Mouse (Mus musculus) ZHBTc4 (cell line): ENCODE results near the gene Gadd45a.
A peak's percentile ranks its signal among the peaks of the same experiment; 100 is the strongest.
"Not testable (repeated sequence)": the region's sequence is repeated elsewhere in the genome, so short reads cannot be mapped to it uniquely, and the experiment has no call there.

Experiments used
- DNase-seq: peaks from one replicate; pipeline ENCODE4 v3.0.0-alpha.2; 2011; ENCODE audit warnings: low read depth, low spot score

Gadd45a gene

DNA sequence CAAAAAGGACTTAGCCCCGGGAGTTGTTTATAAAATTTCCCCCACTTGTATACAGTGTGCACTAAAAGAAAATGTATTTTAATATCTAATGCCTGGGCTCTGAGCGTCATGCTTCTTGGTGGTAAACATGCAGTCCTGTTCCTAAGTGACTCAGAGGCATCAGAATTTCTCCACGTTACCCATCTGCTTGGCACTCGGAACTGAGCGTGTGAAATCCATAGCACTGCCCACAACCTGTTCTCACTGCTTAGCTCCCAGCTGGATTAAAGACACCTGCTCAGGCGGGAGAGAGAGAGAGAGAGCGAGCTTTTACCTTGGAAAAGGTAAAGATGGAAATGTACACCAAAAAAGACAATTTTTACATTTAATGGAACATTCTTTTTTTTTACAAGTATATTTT lies 18.3 kb downstream of the Gadd45a start:
- DNase-seq: not testable (repeated sequence)

DNA sequence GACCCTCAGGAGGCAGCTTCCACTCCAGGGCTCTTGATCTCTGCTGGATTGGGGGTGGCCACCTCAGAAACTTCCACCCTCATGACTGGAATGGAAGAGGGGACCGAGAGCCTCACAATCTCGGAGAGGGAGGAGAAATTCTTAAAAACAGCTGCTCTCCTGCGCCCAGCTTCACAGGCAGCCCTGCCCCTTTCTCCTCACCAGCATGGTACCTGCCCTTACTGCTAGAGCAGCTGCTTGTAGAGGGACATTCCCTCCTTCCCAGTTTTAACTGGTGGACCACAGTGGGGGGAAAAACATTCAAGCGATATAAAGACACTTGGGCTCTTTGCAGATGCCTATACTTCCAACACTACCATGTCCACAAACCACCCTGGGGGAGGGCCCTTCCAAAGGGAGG lies 18.9 kb downstream of the Gadd45a start:
- no peak for DNase-seq

DNA sequence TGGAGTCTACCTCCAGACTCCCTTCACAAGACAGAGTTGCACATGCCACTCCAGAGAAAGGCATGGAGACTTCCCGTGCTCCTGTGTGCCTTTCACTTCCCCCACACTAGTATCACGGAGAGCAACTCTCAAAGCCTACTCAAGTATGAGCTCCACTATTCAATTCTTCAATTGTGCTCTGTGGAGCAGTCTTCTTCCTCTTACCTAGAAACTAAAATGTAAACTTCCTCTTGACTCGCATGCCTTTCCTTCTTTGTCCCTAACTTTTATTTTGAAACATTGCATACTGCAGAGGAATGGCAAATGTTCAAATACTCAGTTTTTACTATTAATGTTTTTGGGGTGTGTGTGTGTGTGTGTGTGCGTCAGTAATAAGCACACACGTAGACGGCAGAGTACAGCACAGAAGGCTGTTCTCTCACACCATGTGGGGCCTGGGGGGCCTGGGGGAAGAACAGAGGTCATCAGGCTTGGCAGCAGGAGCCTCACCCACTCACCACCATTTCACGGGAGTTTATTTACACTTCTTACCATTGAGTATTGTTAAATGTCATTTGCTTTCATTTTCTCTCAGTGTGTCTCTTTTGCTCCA lies 20.6 kb downstream of the Gadd45a start:
- DNase-seq: no peak

DNA sequence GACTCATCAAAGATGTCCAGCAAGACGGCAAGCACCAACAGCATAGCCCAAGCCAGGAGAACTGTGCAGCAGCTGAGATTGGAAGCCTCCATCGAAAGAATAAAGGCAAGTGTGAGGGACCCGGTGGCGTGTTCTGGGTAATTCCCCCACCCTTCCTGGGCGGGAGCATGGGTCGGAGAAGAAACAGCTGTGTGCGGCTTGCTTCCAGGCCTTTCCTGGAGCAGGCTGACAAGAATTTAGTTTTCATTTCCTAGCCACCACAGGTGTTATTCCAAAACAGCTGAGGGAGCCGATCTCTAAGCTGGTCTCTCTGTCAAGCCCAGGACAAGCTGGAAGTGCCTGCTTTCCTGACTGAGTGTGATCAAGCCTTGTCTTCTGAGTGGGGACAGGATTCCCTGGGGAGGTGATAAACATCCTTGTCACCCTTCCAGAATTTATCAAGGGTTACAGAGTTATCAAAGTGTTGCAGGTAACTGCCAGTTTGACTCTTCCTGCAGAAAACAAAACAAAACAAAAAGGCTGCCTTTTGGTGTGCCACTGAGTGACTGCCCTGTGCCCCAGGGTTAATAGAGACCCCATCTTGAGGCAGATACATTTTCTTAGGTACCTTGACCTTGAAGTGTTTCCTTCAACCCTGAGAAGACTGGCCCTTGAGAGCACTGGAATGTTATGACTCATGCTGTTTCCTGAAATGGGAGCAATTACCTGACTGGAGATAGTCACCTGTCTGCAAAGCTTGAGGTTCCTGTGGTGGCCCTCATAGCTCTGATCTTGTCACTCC lies 21.3 kb downstream of the Gadd45a start:
- no peak for DNase-seq

DNA sequence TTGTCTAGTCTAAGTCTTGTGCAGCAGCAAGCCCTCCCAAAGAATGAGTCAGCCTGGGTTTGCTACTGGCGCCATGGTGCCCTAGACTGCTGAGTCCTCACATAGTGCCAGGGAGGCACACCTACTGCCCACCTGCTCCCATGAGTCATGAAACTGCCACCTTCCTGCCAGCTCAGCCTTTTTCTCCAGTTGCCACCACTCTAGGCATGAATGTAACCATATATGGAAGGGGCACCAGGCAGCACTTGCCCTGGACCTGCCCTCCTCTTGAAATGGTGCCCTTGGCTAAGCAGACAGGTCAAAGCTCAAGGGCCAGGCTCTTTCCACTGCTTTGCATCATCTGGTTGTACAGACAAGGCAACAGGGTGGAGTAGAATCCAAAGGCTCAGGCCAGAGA lies 22.6 kb downstream of the Gadd45a start:
- no peak for DNase-seq

DNA sequence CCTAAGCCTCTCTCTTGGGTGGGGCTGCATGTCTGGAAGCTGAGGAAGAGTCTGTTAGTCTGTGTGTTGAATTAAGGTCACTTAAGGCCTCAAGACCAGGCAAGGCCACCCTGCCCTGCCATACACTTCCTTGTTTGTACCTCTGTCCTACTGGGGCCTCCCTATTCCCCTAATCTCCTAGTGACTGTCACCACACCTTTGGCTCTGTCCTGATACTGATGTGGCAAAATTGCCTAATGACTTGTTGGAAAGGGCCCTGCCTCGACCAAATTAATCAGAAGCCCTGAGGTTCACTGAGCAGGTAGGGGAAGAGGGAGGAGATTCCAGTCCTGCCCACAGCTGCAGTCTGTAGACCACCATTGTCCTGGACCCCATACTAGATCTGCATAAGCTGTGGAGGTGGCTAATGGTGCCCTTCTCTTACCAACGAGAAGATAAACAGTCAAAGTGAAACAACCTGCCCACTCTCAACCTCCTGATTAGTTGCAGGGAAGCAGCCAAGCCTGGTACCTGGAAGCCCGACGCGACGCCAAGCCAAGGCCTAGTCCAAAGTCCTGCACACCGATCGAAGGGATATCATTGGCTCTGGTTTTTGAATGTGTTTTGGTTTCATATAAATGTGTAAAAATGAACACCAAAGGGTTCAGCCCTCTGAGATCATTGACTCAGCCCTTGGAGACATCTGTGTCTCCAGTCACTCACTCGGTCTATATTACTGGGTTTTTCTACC lies 23.1 kb downstream of the Gadd45a start:
- DNase-seq: no peak

DNA sequence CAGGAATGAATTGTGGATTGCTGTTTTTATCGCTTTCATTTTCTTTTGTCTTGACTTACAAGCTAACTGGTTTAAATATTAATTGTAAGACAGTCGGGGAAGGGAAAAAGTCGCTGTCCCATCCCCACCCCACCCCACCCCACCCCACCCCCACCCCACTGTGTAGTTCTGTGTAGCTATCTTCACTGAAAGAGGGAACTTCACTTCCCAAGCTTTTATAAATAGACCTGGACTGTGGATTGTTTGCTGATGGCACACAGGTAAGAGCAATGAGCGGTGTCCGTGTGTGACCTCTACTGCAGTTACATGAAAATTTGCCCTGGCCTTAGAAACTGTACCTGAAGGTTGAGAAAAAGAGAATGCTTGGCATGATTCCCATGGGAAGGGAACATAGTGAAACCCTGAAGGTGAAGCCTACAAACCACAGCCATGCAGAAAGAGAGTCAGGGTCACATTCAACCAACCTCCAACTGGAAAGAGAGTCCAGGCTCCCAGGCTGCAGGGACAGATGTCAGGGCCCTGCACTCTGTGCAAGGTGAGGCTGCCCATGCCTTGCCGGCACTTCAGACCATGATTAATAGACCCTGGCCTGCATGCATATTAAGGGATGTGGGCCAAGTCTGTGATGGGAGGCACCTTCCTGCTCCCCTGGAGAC lies 23.8 kb downstream of the Gadd45a start:
- no peak for DNase-seq

DNA sequence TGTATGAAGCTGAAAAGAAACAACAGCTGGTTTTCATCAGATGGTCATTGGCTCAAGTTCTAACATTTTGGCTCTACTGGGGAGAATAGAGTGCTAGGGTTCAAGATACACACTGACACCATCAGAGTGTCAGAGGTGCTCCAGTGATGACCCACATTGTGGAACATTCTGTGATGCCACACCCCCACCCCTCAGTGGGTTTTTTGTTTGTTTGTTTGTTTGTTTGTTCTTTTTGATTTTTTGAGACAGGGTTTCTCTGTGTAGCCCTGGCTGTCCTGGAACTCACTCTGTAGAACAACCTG lies 26.1 kb downstream of the Gadd45a start:
- no peak for DNase-seq

DNA sequence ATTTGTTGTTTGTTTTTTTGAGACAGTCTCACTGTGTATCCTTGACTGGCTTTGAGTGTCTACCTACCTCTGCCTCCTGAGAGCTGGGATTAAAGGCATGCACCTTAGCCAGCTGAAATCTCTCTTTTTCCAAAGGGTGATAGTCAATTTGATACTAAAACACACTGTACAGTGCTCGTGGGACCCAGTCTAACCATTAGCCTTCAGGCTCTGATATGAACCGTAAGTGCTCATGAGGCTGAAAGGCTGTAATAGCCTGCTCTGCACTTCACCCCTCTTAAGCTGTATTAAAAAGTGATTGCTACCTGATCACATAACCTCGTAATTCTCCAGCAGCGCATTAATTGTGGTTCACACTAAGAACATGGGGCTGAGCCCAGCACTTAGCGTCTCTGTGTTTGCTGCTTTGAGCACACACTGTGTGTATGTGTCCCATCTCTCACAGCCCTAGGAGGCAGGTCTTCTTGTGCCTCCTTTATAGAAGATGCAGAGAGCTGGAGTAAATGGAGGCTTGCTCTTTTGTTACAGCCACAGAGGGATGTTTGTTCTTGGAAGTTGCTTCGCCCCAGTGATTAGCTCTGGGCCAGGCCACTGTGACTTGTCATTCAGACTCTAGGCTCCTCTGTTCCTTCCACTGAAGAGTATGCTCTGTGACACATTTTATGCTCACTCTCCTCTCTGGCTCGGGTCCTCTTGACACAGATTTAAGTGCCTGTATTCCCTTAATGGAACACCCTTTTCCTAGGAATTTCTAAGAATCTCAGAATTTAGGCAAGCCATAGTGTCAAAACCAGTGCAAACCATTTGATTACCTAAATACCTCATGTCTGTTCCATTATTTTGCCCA lies 26.7 kb downstream of the Gadd45a start:
- DNase-seq: no peak

DNA sequence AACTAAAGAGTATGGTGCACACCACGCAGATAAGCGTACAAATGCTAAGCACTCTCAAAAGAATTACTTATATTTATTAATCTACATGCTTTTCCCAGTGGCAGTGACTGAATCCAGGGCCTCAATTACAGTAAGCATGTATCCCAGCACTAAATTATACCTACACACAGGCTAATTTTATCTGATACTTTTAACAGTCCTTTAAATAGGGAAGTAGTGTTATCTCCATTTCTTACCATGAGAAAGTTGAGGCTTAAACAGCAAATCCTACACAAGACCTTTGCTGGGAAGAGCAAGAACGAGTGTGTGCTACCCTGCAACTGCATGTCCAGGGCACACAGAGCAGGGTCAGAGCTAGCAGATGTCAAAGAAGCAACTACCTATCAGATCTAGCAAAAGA lies 27.4 kb downstream of the Gadd45a start:
- DNase-seq: no peak

DNA sequence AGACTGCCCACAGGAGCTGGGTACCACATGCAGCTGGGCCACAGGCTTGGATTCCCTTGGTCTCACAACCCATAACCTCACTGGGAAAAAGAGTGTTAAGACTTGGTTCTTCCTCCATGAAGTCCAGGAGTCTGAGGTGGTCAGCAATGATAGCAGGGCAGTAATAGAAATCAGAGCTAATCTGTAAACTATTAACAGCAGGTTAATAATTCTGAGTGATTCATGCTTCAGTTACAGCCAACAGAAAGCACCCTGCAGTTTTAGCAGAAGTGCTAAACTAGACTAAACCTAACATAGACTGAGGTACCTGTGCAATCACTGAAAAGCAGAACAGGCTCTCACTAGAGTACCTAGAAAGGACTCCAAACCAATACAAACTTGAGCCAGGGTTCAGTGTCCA lies 37.5 kb downstream of the Gadd45a start:
- DNase-seq: no peak

DNA sequence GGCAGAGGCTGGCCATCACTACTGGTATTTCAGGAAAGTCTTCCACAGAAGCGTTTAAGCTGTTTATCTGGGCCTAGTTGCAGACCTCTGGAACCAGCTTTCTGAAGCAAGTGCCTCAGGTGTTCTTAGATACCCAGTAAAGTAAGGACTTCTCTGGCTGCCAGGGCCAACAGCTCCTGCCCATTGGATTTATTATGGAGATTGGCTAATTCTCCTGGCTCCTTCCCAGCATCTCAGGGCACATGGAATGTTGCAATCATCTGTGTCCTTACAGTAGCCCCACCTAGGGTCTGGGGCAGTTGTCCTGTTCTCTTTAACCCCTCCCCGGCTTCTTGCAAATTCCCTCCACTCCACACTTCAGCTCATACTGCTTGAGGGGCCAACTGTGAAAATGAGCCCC lies 38.6 kb downstream of the Gadd45a start:
- no peak for DNase-seq

DNA sequence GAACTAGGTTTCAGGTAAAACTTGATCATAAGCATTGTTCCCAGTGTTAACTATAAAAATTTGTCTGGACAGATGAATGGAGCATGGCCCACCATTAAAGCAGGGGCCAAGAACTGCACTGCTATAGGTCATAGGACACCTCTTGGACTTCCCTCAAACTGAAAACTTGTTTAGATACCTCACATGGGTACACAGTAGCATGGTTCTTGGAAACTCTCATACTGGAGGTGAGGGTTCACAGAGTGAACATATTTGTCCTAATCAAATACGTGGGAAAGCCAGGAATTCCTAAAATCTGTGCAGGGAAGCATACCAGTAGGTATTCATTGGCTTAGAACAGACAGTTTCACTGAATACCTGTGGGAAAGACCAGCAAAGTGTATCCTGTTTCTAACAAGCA lies 41.0 kb downstream of the Gadd45a start:
- DNase-seq: no peak

DNA sequence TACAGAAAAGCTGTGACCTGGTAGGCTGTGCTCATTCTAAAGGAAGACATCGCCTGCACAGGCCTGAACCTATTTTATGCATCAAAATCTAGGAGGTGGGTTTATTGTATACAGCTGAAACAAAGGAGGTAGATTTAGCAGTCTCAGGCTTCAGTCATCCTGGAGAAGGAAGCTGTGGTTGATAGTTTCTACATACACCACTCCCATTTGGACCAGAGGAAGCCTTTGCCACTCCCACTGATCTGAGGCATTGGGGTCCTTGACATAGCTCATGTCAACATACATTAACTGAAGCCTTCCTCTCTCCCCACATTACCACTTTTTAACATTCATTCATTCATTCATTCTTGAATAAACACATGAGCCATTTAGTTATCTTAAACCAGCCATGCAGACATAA lies 41.4 kb downstream of the Gadd45a start:
- no peak for DNase-seq

DNA sequence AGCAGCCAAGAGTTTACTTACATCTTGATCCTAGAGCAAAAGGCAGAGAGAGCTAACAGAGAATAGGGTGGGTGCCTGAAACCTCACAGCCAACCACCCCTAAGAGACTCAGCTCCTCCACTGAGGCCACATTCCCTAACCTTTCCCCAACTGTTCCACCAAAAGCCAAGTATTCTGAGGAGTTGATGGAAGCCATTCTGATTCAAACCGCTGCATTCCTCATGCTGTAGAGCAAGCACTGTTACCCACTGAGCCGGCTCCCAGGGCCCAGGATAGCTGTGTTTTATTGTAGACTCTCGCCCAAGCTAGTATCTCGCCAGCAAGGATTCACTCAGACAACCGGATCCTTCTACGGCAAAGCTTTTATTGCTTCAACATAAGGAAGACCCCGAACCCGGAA lies 42.3 kb downstream of the Gadd45a start:
- peak; percentile 59 for DNase-seq

DNA sequence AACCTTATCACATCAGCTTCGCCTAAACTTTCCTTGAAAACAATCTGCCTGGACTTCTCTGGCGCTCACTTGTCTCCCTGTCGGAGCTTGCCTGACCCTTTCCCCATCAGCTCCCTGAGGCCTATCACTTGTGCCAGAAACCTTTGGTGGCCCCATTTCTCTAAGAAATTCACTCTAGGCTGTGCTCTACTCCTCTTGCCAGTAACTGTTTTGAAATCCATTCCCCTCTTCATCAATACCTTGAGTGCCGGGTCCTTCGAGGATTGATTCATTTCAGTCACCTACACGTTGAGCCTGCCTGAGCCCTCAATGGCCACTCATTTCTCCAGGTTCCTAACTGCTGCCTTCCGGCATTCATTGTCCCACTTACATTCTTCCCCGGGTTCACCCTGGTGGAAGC lies 44.5 kb downstream of the Gadd45a start:
- no peak for DNase-seq

DNA sequence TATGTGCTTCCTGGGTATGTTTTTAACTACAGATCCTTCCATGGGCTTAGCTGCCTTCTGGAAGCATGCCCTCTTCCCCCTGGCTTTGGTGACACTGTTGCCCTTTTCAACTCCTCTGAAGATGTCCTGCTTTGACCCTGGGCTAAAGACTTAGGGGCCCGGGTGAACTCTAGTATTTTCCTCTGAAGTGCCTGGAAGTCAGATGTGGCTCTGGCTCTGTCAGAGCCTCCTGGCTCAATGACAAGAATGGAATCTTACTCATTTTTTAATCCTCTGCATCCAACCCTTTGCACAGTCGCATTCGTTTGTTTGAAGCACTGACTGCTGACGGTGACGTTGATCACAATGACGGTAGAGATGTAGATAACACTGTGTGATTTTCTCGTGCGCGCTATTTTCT lies 45.0 kb downstream of the Gadd45a start:
- no peak for DNase-seq

DNA sequence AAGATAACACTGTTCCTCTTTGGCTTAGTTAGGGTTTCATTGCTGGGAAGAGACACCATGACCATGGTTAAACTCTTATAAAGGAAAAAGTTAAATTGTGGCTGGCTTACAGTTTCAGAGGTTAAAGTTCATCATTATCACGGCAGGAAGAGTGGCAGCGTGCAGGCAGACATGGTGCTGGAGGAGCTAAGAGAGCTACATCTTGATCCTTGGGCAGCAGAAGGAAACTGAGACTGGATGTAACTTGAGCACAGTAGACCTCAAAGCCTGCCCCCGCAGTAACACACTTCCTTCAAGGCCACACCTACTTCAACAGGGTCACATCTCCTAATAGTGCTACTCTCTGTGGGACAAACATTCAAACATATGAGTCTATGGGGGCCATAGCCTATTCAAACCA lies 47.7 kb downstream of the Gadd45a start:
- no peak for DNase-seq

DNA sequence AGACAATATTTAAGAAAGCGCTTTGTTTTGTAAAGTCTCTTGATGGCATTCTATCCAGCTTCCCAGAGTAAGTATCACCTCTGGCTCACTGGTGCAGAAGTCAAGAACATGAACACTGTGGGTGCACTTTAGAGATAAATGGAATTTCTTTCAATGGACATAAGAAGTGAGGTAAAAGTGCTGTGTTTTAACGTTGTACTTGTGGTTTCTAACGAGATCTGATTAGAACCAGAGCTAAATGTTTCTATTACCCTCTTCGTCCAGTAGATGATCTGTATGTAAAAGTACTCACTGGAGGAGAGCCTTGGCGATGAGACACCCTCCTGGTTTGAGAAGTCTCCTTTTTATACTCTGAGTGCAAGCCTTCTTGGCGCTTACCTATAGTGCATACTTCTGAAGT lies 48.2 kb downstream of the Gadd45a start:
- no peak for DNase-seq

DNA sequence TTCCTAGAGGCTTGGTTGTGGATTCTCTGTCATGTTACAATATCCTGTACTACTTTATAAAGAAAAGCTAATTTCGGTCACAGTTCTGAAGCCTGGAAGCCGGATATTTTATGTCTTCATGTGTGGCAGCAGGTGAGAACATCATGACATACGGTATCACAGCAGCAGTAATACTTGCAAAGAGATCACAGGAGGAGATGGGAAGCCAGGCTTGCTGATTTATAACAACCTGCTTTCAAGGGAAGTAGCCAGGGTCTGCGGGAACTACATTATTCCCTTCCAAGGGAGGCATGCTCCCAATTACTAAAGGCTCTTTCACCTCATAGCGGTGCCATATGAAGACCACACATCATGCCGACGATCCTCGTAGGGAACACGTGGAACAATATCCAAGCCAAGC lies 48.9 kb downstream of the Gadd45a start:
- no peak for DNase-seq

DNA sequence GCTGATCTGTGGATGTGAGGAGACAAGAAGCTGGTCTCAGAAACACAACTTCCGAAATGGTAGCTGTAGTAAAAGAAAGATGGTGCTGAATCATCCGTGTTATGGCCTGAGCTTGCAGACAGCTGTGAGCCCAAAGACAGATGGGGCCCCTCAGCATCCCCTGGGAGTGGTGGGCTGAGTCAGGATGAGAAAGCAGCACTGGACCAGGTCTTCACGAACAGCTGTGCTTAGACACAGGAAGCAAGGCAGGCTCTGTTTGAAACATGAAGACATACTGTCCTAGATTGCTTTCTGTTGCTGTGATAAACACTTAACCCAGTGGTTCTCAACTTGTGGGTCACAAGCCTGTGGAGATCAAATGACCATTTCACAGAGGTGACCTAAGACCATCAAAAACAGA lies 49.6 kb downstream of the Gadd45a start:
- no peak for DNase-seq

DNA sequence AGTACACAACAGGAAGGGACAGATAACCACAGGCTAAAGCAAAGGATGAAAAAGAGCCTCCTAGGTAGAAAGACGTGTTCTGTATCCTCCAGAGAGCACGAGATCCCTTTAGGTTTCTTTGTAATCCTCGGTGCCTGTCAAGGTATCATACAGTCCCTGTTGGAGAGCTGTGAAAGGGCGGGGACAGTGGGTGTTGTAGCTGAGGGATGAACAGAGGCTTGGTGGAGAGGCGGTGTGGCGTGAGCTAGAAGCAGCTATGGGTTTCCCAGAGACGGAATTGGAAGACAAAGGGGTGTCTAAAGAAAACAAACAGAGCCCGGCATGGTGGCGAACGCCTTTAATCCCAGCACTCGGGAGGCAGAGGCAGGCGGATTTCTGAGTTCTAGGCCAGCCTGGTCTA lies 51.2 kb downstream of the Gadd45a start:
- peak; percentile 65 for DNase-seq
